Mouse (Mus musculus) kidney, postnatal 0 days (tissue): ENCODE data around the gene Stxbp2. TPM values are rescaled to one million over a fixed set of nuclear protein-coding genes. Genes with fewer than 3 reads are reported as not detected.
A peak's percentile ranks its signal among the peaks of the same experiment; 100 is the strongest.

Experiments
- ATAC-seq: fragments of 200-750 bp; cut with Nextera tagmentation; replicated peaks from 2 replicates; pipeline ENCODE4 v1.8.0; 2017; ENCODE audit warnings: low read depth, moderate number of reproducible peaks, moderate TSS enrichment, moderate library complexity; ENCODE audit not compliant: low FRiP score
- DNase-seq: peaks from one replicate; pipeline ENCODE4 v3.0.0-alpha.2; 2016; ENCODE audit warnings: low spot score
- H3K27ac ChIP-seq: fragments of 300-500 bp; sonication (generic); 2 replicates; pipeline ENCODE4 v1.5.1; 2014; ENCODE audit warnings: mild to moderate bottlenecking
- H3K27me3 ChIP-seq: fragments of 300-500 bp; sonication (generic); 2 replicates; pipeline ENCODE4 v1.6.1; 2014; ENCODE audit warnings: low read length, mixed read lengths; ENCODE audit not compliant: insufficient read depth
- H3K36me3 ChIP-seq: fragments of 300-500 bp; sonication (generic); 2 replicates; pipeline ENCODE4 v1.6.1; 2014; ENCODE audit warnings: low read length, mixed read lengths; ENCODE audit not compliant: insufficient read depth
- H3K4me1 ChIP-seq: fragments of 300-500 bp; sonication (generic); replicated peaks from 2 replicates; pipeline ENCODE4 v1.6.1; 2014; ENCODE audit warnings: antibody characterized with exemption, low read length, mixed read lengths; ENCODE audit not compliant: insufficient read depth
- H3K4me2 ChIP-seq: fragments of 300-500 bp; sonication (generic); 2 replicates; pipeline ENCODE4 v1.6.1; 2014; ENCODE audit warnings: mild to moderate bottlenecking, low read length, moderate library complexity, mixed read lengths
- H3K4me3 ChIP-seq: fragments of 300-500 bp; sonication (generic); replicated peaks from 2 replicates; pipeline ENCODE4 v1.5.1; 2014; ENCODE audit warnings: low read depth, low read length
- H3K9ac ChIP-seq: fragments of 300-500 bp; sonication (generic); 2 replicates; pipeline ENCODE4 v1.6.1; 2014; ENCODE audit warnings: low read depth, low read length
- H3K9me3 ChIP-seq: fragments of 300-500 bp; sonication (generic); replicated peaks from 2 replicates; pipeline ENCODE4 v1.6.1; 2016; ENCODE audit warnings: low read length, inconsistent platforms, mixed read lengths
- CTCF ChIP-seq: IDR thresholded peaks from 2 replicates; pipeline ENCODE4 v1.5.1; 2016; ENCODE audit warnings: antibody characterized with exemption, low read depth, mild to moderate bottlenecking, moderate library complexity
- WGBS: fragments of 180-500 bp; shearing (Covaris S2); extraction: QIAGEN DNeasy Blood & Tissue Kit; methylation state at CpG from one replicate; pipeline ENCODE4 v1.1.7; 2014; 5-methylcytosine and 5-hydroxymethylcytosine counted together
- polyA plus RNA-seq: library from polyadenylated mRNA; unstranded; fragments of >200 nt; fragmentation: Nextera tagmentation; extraction: Ambion mirVana; gene quantifications from 2 replicates; pipeline ENCODE4 v1.2.1, GENCODE M21; 2015

Gene Stxbp2
- polyA plus RNA-seq, 1 experiment from 2014 or later = 88.6 TPM

- DNase-seq = no peak
- H3K4me3 ChIP-seq = no peak overlapping the region
- WGBS = 75% methylated on average over 3 of the region's 3 CpGs
- H3K9me3 ChIP-seq = no peaks in the 10 kb centered on the region
- H3K9ac ChIP-seq = no peak overlapping the region
- no peak overlapping the region for H3K4me2 ChIP-seq
- no peak for TF ChIP-seq CTCF
- H3K4me1 ChIP-seq = peaks cover 3% of the 10 kb centered on the region; the same call in 1 of the 2 replicates
- no peaks in the 10 kb centered on the region for H3K36me3 ChIP-seq
- no peak overlapping the region for H3K27ac ChIP-seq
- no peak for ATAC-seq
- no peaks in the 10 kb centered on the region for H3K27me3 ChIP-seq
These were observed 37.3 kb upstream of the Stxbp2 start for GRCm38 (mm10) chr8:3593470-3593869.

GRCm38 (mm10) chr8:3594466-3594865 lies 36.3 kb upstream of the Stxbp2 start:
- Histone ChIP-seq H3K9ac (no peak overlapping the region), H3K4me3 (no peak overlapping the region), H3K27me3 (no peaks in the 10 kb centered on the region), H3K36me3 (no peaks in the 10 kb centered on the region), H3K9me3 (no peaks in the 10 kb centered on the region), H3K4me1 (peaks cover 3% of the 10 kb centered on the region; the same call in 1 of the 2 replicates), H3K4me2 (no peak overlapping the region), H3K27ac (no peak overlapping the region)
- TF ChIP-seq CTCF = no peak
- DNase-seq = no peak
- ATAC-seq = no peak
- 85% methylated on average over 2 of the region's 2 CpGs for WGBS

- Histone ChIP-seq H3K27me3 (no peaks in the 10 kb centered on the region), H3K4me1 (peaks cover 3% of the 10 kb centered on the region; the same call in 1 of the 2 replicates), H3K9ac (no peak overlapping the region), H3K27ac (no peak overlapping the region), H3K36me3 (no peaks in the 10 kb centered on the region), H3K9me3 (no peaks in the 10 kb centered on the region), H3K4me2 (no peak overlapping the region), H3K4me3 (no peak overlapping the region)
- ATAC-seq (no peak), DNase-seq (no peak)
- TF ChIP-seq CTCF = no peak
- 89% methylated on average over 3 of the region's 3 CpGs for WGBS
These were observed 32.7 kb upstream of the Stxbp2 start for GRCm38 (mm10) chr8:3598054-3598453.

- H3K9me3 ChIP-seq = no peaks in the 10 kb centered on the region
- H3K36me3 ChIP-seq = 0 out of 2 replicates have a peak, but pooled peaks cover 4% of the 10 kb centered on the region
- H3K27me3 ChIP-seq = no peaks in the 10 kb centered on the region
- no peak overlapping the region for H3K4me2 ChIP-seq
- H3K4me3 ChIP-seq = no peak overlapping the region
- no peak for TF ChIP-seq CTCF
- DNase-seq (no peak), ATAC-seq (no peak)
- H3K27ac ChIP-seq = no peak overlapping the region
- H3K9ac ChIP-seq = no peak overlapping the region
- H3K4me1 ChIP-seq = peaks cover 3% of the 10 kb centered on the region; the same call in 1 of the 2 replicates
- 82% methylated on average over 1 of the region's 1 CpGs for WGBS
These were observed 31.5 kb upstream of the Stxbp2 start for GRCm38 (mm10) chr8:3599219-3599618.

- 80% methylated on average over 6 of the region's 6 CpGs for WGBS
- H3K4me2 ChIP-seq = no peak overlapping the region
- no peak overlapping the region for H3K4me3 ChIP-seq
- peaks cover 3% of the 10 kb centered on the region; the same call in 1 of the 2 replicates for H3K4me1 ChIP-seq
- TF ChIP-seq CTCF = no peak
- H3K36me3 ChIP-seq = 0 out of 2 replicates have a peak, but pooled peaks cover 4% of the 10 kb centered on the region
- H3K9ac ChIP-seq = no peak overlapping the region
- H3K27me3 ChIP-seq = no peaks in the 10 kb centered on the region
- ATAC-seq = no peak
- H3K9me3 ChIP-seq = no peaks in the 10 kb centered on the region
- DNase-seq = no peak
- H3K27ac ChIP-seq = no peak overlapping the region
These were observed 30.4 kb upstream of the Stxbp2 start for GRCm38 (mm10) chr8:3600401-3600800.

GRCm38 (mm10) chr8:3603439-3603838 lies 27.3 kb upstream of the Stxbp2 start:
- H3K4me1 ChIP-seq = no peaks in the 10 kb centered on the region
- H3K9ac ChIP-seq = no peak overlapping the region
- no peak for TF ChIP-seq CTCF
- no peaks in the 10 kb centered on the region for H3K9me3 ChIP-seq
- no peak for DNase-seq
- no peak overlapping the region for H3K27ac ChIP-seq
- H3K4me2 ChIP-seq = no peak overlapping the region
- H3K36me3 ChIP-seq = 0 out of 2 replicates have a peak, but pooled peaks cover 5% of the 10 kb centered on the region
- 64% methylated on average over 13 of the region's 13 CpGs for WGBS
- no peak for ATAC-seq
- H3K4me3 ChIP-seq = no peak overlapping the region
- no peaks in the 10 kb centered on the region for H3K27me3 ChIP-seq

GRCm38 (mm10) chr8:3606593-3606992 lies 24.2 kb upstream of the Stxbp2 start:
- no peak overlapping the region for H3K4me2 ChIP-seq
- peak overlapping the region; percentile 25; the same call in 1 of the 2 replicates for H3K27ac ChIP-seq
- H3K27me3 ChIP-seq = no peaks in the 10 kb centered on the region
- H3K36me3 ChIP-seq = peaks cover 28% of the 10 kb centered on the region
- H3K4me3 ChIP-seq = no peak overlapping the region
- H3K9me3 ChIP-seq = no peaks in the 10 kb centered on the region
- DNase-seq = no peak
- no peak for TF ChIP-seq CTCF
- WGBS = 68% methylated on average over 16 of the region's 16 CpGs
- no peaks in the 10 kb centered on the region for H3K4me1 ChIP-seq
- H3K9ac ChIP-seq = no peak overlapping the region
- no peak for ATAC-seq
